Mouse (Mus musculus): Measurements from ENCODE around the gene 1700016K19Rik.

1700016K19Rik gene

GRCm38 (mm10) chr11:76037581-76038294 is 38.0 kb downstream of the 1700016K19Rik start:
- no peak for DNase-seq

GRCm38 (mm10) chr11:76039271-76040053 is 39.8 kb downstream of the 1700016K19Rik start:
- DNase-seq = peak; percentile 36

- DNase-seq = no peak
Observed at GRCm38 (mm10) chr11:76040106-76040505, 40.4 kb downstream of the 1700016K19Rik start.

GRCm38 (mm10) chr11:76040761-76041376 is 41.2 kb downstream of the 1700016K19Rik start:
- no peak for DNase-seq

GRCm38 (mm10) chr11:76042041-76042638 is 42.4 kb downstream of the 1700016K19Rik start:
- DNase-seq = no peak

- peak; percentile 65 for DNase-seq
Observed at GRCm38 (mm10) chr11:76042882-76043281, 43.2 kb downstream of the 1700016K19Rik start.

GRCm38 (mm10) chr11:76044468-76044867 is 44.8 kb downstream of the 1700016K19Rik start:
- DNase-seq = no peak

- DNase-seq = no peak
Observed at GRCm38 (mm10) chr11:76045367-76045766, 45.7 kb downstream of the 1700016K19Rik start.

- no peak for DNase-seq
Observed at GRCm38 (mm10) chr11:76050509-76050908, 50.8 kb downstream of the 1700016K19Rik start.

GRCm38 (mm10) chr11:76050967-76051512 is 51.3 kb downstream of the 1700016K19Rik start:
- peak; percentile 36 for DNase-seq

GRCm38 (mm10) chr11:76052496-76052895 is 52.8 kb downstream of the 1700016K19Rik start:
- DNase-seq = no peak

All from lung, postnatal 36 days (tissue).